Comparison of ENCODE assay signal across 9 mouse cellular contexts in the genomic region with DNA sequence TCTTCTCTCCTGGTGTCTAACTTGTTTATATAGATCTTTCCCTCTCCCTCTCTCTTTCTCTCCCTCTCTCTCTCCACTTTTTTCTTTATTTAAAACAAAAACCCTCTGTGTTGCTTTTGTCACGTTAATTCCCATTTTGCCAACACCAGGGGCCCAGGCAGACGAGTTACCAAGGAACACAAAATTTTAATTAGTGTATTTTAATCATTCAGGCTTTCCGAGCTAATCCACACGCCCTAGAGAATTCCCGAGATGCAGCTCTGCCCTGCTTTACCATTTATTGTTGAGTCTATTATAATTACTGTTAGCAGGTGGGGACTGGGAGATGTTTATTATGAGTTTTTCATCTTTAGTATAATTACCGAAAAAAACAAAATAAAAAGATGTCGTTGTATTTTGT. TPM values are rescaled to one million over a fixed set of nuclear protein-coding genes. Genes with fewer than 3 reads are reported as not detected.
DNase-seq lines count a peak whose midpoint lies in the region; ATAC-seq and TF ChIP-seq lines count a peak whose summit lies in the region.
"Had no signal": no experiment of that assay in that cellular context is flagged by ENCODE, and none has a peak within 500 bp of the region (broad histone marks: within the 10 kb centered on the region; RNA-seq: fewer than 3 reads in every experiment).

No protein-coding gene starts in this region.

- H3K9ac ChIP-seq in lung, embryonic 14.5 days = 0 out of 2 replicates have a peak overlapping the region, but pooled peaks have one; percentile 1
- peak overlapping the region; percentile 30; the same call in 1 of the 2 replicates for H3K9ac ChIP-seq in forebrain, embryonic 11.5 days (ENCODE audit: low read length)
- no peak overlapping the region for H3K9ac ChIP-seq in intestine, embryonic 14.5 days (ENCODE audit: low read length)
- H3K9ac ChIP-seq in neural tube, embryonic 12.5 days = peak overlapping the region; percentile 22; the same call in 1 of the 2 replicates

- no peak for ATAC-seq in lung, embryonic 14.5 days (ENCODE audit: insufficient read depth)
- ATAC-seq in forebrain, embryonic 11.5 days (replicated peaks; ENCODE audit: low FRiP score) = peak; percentile 25
- ATAC-seq in intestine, embryonic 14.5 days (replicated peaks; ENCODE audit: low FRiP score, low TSS enrichment, low read depth) = no peak
- ATAC-seq in neural tube, embryonic 12.5 days (ENCODE audit: low FRiP score, low read depth) = no peak

- no peaks in the 10 kb centered on the region for H3K9me3 ChIP-seq in lung, embryonic 14.5 days (ENCODE audit: low read depth, low read length)
- no peaks in the 10 kb centered on the region for H3K9me3 ChIP-seq in forebrain, embryonic 11.5 days (ENCODE audit: control insufficient read depth, low read length)
- no peaks in the 10 kb centered on the region for H3K9me3 ChIP-seq in intestine, embryonic 14.5 days (ENCODE audit: control insufficient read depth, low read length)
- H3K9me3 ChIP-seq in neural tube, embryonic 12.5 days = no peaks in the 10 kb centered on the region

- peak overlapping the region; percentile 27; the same call in 1 of the 2 replicates for H3K4me3 ChIP-seq in lung, embryonic 14.5 days (ENCODE audit: low read depth, low read length)
- H3K4me3 ChIP-seq in lung, adult 2 months (replicated peaks; ENCODE audit: extremely low read depth, low read depth, low read length) = no peak overlapping the region
- peak overlapping the region; percentile 20; the same call in 1 of the 2 replicates for H3K4me3 ChIP-seq in forebrain, embryonic 11.5 days (ENCODE audit: low read depth, low read length)
- H3K4me3 ChIP-seq in intestine, embryonic 14.5 days (ENCODE audit: low read depth, low read length) = no peak overlapping the region
- no peak overlapping the region for H3K4me3 ChIP-seq in neural tube, embryonic 12.5 days

- H3K4me2 ChIP-seq in lung, embryonic 14.5 days = peak overlapping the region; percentile 57
- peak overlapping the region; percentile 49 for H3K4me2 ChIP-seq in forebrain, embryonic 11.5 days (ENCODE audit: low read depth, low read length, severe bottlenecking)
- peak overlapping the region; percentile 44 for H3K4me2 ChIP-seq in intestine, embryonic 14.5 days (ENCODE audit: low read length)
- H3K4me2 ChIP-seq in neural tube, embryonic 12.5 days (replicated peaks) = peak overlapping the region; percentile 47

- H3K27ac ChIP-seq in lung, embryonic 14.5 days (ENCODE audit: low read depth) = no peak overlapping the region
- H3K27ac ChIP-seq in forebrain, embryonic 11.5 days (ENCODE audit: low read depth, low read length) = peak overlapping the region; percentile 89
- no peak overlapping the region for H3K27ac ChIP-seq in intestine, embryonic 14.5 days (ENCODE audit: low read depth)
- H3K27ac ChIP-seq in neural tube, embryonic 12.5 days = no peak overlapping the region

- 0 out of 2 replicates have a peak, but pooled peaks cover 5% of the 10 kb centered on the region for H3K4me1 ChIP-seq in lung, embryonic 14.5 days (ENCODE audit: insufficient read depth)
- peaks cover 5% of the 10 kb centered on the region for H3K4me1 ChIP-seq in lung, adult 2 months (ENCODE audit: control insufficient read depth, insufficient read depth, low read length)
- peaks cover 29% of the 10 kb centered on the region for H3K4me1 ChIP-seq in forebrain, embryonic 11.5 days (replicated peaks; ENCODE audit: control insufficient read depth, insufficient read depth, low read length)
- peaks cover 11% of the 10 kb centered on the region for H3K4me1 ChIP-seq in intestine, embryonic 14.5 days (replicated peaks; ENCODE audit: control insufficient read depth, insufficient read depth, low read length)
- H3K4me1 ChIP-seq in neural tube, embryonic 12.5 days = peaks cover 49% of the 10 kb centered on the region

- TF ChIP-seq CTCF in lung, embryonic 14.5 days (IDR thresholded peaks at IDR 0.05; ENCODE audit: low read depth) = no peak
- no peak for TF ChIP-seq CTCF in lung, adult 2 months (IDR thresholded peaks at IDR 0.05; ENCODE audit: insufficient read depth, low read length)

- no peak for TF ChIP-seq POLR2A in lung, adult 2 months (IDR thresholded peaks at IDR 0.05; ENCODE audit: borderline replicate concordance, extremely low read depth, low read depth, low read length)

- DNase-seq in lung, embryonic 14.5 days = no peak
- DNase-seq in lung, adult 2 months = no peak
- no peak for DNase-seq in forebrain, embryonic 11.5 days (ENCODE audit: low spot score)
- no peak for DNase-seq in intestine, embryonic 14.5 days (ENCODE audit: low spot score)
- DNase-seq in layer of hippocampus, adult 9-11 months = no peak
- DNase-seq in Muller cell, postnatal 12 days (ENCODE audit: inconsistent ontology term) = no peak
- no peak for DNase-seq in urinary bladder, postnatal 25 days (ENCODE audit: low spot score)
- DNase-seq: kidney, adult 9 months had no signal

- H3K36me3 ChIP-seq in lung, embryonic 14.5 days (ENCODE audit: insufficient read depth) = no peaks in the 10 kb centered on the region
- H3K36me3 ChIP-seq in forebrain, embryonic 11.5 days (ENCODE audit: control insufficient read depth, insufficient read depth, low read length) = no peaks in the 10 kb centered on the region
- H3K36me3 ChIP-seq in intestine, embryonic 14.5 days (ENCODE audit: control insufficient read depth, insufficient read depth, low read length) = no peaks in the 10 kb centered on the region
- no peaks in the 10 kb centered on the region for H3K36me3 ChIP-seq in neural tube, embryonic 12.5 days

- H3K27me3 ChIP-seq in lung, embryonic 14.5 days (ENCODE audit: insufficient read depth, low read length) = peaks cover 26% of the 10 kb centered on the region; the same call in 1 of the 2 replicates
- peaks cover 9% of the 10 kb centered on the region for H3K27me3 ChIP-seq in forebrain, embryonic 11.5 days (ENCODE audit: control insufficient read depth, insufficient read depth, low read length)
- peaks cover 5% of the 10 kb centered on the region for H3K27me3 ChIP-seq in intestine, embryonic 14.5 days (replicated peaks; ENCODE audit: control insufficient read depth, insufficient read depth, low read length)
- peaks cover 76% of the 10 kb centered on the region for H3K27me3 ChIP-seq in neural tube, embryonic 12.5 days (replicated peaks)

- 52% methylated on average over 7 of the region's 7 CpGs for WGBS in lung, embryonic 14.5 days
- 83% methylated on average over 7 of the region's 7 CpGs for WGBS in lung, adult 2 months
- 14% methylated on average over 7 of the region's 7 CpGs for WGBS in forebrain, embryonic 11.5 days
- WGBS in intestine, embryonic 14.5 days = 61% methylated on average over 7 of the region's 7 CpGs
- WGBS in neural tube, embryonic 12.5 days = 24% methylated on average over 7 of the region's 7 CpGs

RNA-seq across cellular contexts. Expression of gene Casz1, which starts 56.4 kb away (rescaled TPM):
- 6.9 and 8.3 TPM in 2 replicates for polyA plus RNA-seq in lung, embryonic 14.5 days (2014; fragmentation: Nextera tagmentation; extraction: Ambion mirVana)
- 68.7 and 72.5 TPM in 2 replicates for polyA plus RNA-seq in lung, adult 2 months (2012; rRNA removed)
- 3.4 and 3.6 TPM in 2 replicates for polyA plus RNA-seq in forebrain, embryonic 11.5 days (2014; fragmentation: Nextera tagmentation; extraction: Ambion mirVana)
- polyA plus RNA-seq in intestine, embryonic 14.5 days (2014; fragmentation: Nextera tagmentation; extraction: Ambion mirVana) = 6.6 and 7.8 TPM in 2 replicates
- 14.2 and 16.3 TPM in 2 replicates for polyA plus RNA-seq in neural tube, embryonic 12.5 days (2016; fragmentation: Nextera tagmentation; extraction: Ambion mirVana)

Comparison
In these comparisons a context has a peak if more than half of its experiments do, and no peak if none do; other contexts are left out.
1. H3K4me3 ChIP-seq: peak in lung, embryonic 14.5 days (single experiment) and forebrain, embryonic 11.5 days (single experiment); none in lung, adult 2 months (single experiment), intestine, embryonic 14.5 days (single experiment) and neural tube, embryonic 12.5 days (single experiment).
2. Peak in every context shown above with its lines, with median percentiles within 50 percentile points of each other: H3K4me2 ChIP-seq.